In the genomic region with DNA sequence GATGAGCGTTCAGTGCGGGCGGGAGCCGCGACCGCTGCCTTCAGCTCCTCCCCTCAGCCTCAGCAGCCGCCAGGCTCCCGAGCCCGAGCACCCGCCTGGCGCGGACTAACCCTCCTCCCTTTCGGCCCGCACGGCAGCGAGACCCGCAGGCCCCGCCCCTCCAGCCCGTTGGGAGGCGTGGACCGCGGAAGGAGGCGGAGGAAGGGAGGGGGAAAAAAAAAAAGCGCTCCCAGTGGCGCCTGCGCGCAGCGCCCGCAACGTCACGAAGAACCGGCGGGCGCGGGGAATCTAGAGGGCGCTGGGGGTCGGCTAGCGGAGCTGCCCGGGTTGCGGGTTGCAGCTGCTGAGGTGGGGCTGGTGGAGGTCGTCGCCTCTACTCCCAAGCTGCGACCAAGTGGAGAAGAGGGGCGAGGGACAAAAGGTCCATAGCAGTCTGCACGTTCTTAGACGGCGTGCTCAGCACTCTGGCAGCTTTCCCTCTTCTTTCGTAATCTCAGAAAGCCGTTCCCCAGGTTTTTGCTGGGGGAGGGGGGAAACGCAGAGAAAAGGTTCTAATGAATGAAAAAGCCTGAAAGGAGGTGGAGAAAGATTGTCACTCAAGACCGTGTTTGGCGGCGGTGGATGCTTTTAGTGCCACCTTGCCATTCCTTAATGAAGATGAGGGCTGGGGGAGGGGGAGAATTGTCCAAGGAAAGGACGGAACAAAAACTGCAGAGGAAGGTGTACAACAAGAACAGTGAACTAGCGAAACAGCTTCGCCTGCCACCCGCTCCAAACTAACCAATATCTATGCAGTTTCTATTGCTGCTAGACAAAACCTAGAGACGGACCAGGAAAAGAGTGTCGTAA, we compare ENCODE assay signal across 7 mouse cellular contexts. TPM values are rescaled to one million over a fixed set of nuclear protein-coding genes. Genes with fewer than 3 reads are reported as not detected.
DNase-seq lines count a peak whose midpoint lies in the region; ATAC-seq and TF ChIP-seq lines count a peak whose summit lies in the region.

No protein-coding gene starts in this region.

- peak overlapping the region; percentile 44 for H3K4me2 ChIP-seq in embryonic facial prominence, embryonic 12.5 days (replicated peaks)
- peak overlapping the region; percentile 44; the same call in 1 of the 2 replicates for H3K4me2 ChIP-seq in limb, embryonic 11.5 days (ENCODE audit: low read depth, severe bottlenecking)
- peak overlapping the region; percentile 54 for H3K4me2 ChIP-seq in midbrain, embryonic 13.5 days (replicated peaks)

- 26% methylated on average over 43 of the region's 59 CpGs for WGBS in embryonic facial prominence, embryonic 12.5 days
- 13% methylated on average over 43 of the region's 59 CpGs for WGBS in limb, embryonic 11.5 days
- 23% methylated on average over 44 of the region's 59 CpGs for WGBS in midbrain, embryonic 13.5 days
- 12% methylated on average over 54 of the region's 59 CpGs for WGBS in small intestine, adult 2 months

- H3K27ac ChIP-seq in embryonic facial prominence, embryonic 12.5 days: peak overlapping the region; percentile 90
- peak overlapping the region; percentile 91; the same call in 1 of the 2 replicates for H3K27ac ChIP-seq in limb, embryonic 11.5 days (replicated peaks; ENCODE audit: low read depth, low read length)
- H3K27ac ChIP-seq in midbrain, embryonic 13.5 days: peak overlapping the region; percentile 95
- H3K27ac ChIP-seq in small intestine, adult 2 months (ENCODE audit: insufficient read depth, low read depth, low read length): peak overlapping the region; percentile 86

- DNase-seq in adrenal gland, postnatal 36 days: peak; percentile 91 to 93
- DNase-seq in heart, adult 11 months: peak; percentile 99
- peak; percentile 86 for DNase-seq in kidney, adult 18-20 months
- peak; percentile 87 for DNase-seq in limb, embryonic 11.5 days (ENCODE audit: low spot score)

- ATAC-seq in embryonic facial prominence, embryonic 12.5 days (ENCODE audit: insufficient number of reproducible peaks, insufficient read depth, low FRiP score, low TSS enrichment): peak; percentile 96
- ATAC-seq in limb, embryonic 11.5 days (ENCODE audit: insufficient number of reproducible peaks, low FRiP score, low TSS enrichment, low read depth): peak; percentile 94
- peak; percentile 94 for ATAC-seq in midbrain, embryonic 13.5 days

- H3K9me3 ChIP-seq in embryonic facial prominence, embryonic 12.5 days: no peaks in the 10 kb centered on the region
- no peaks in the 10 kb centered on the region for H3K9me3 ChIP-seq in limb, embryonic 11.5 days (ENCODE audit: control insufficient read depth, low read length)
- no peaks in the 10 kb centered on the region for H3K9me3 ChIP-seq in midbrain, embryonic 13.5 days

- H3K4me1 ChIP-seq in embryonic facial prominence, embryonic 12.5 days: no peaks in the 10 kb centered on the region
- H3K4me1 ChIP-seq in limb, embryonic 11.5 days (ENCODE audit: control insufficient read depth, insufficient read depth, low read length): no peaks in the 10 kb centered on the region
- H3K4me1 ChIP-seq in midbrain, embryonic 13.5 days (replicated peaks): peaks cover 9% of the 10 kb centered on the region; the same call in 1 of the 2 replicates
- H3K4me1 ChIP-seq in small intestine, adult 2 months (ENCODE audit: control insufficient read depth, insufficient read depth, insufficient read length, low read length): no peaks in the 10 kb centered on the region

- H3K4me3 ChIP-seq in embryonic facial prominence, embryonic 12.5 days: peak overlapping the region; percentile 60
- H3K4me3 ChIP-seq in limb, embryonic 11.5 days (ENCODE audit: low read depth, low read length): peak overlapping the region; percentile 50
- peak overlapping the region; percentile 60 for H3K4me3 ChIP-seq in midbrain, embryonic 13.5 days (replicated peaks)
- peak overlapping the region; percentile 80 for H3K4me3 ChIP-seq in small intestine, adult 2 months (ENCODE audit: low read depth, low read length)

- peak; percentile 59 for TF ChIP-seq POLR2A in small intestine, adult 2 months (IDR thresholded peaks at IDR 0.05; ENCODE audit: low read depth, low read length)

- TF ChIP-seq CTCF in small intestine, adult 2 months (IDR thresholded peaks at IDR 0.05; ENCODE audit: extremely low read depth, insufficient read length, insufficient replicate concordance, low read depth, low read length): no peak

- H3K9ac ChIP-seq in embryonic facial prominence, embryonic 12.5 days: peak overlapping the region; percentile 68
- H3K9ac ChIP-seq in limb, embryonic 11.5 days (ENCODE audit: low read length): peak overlapping the region; percentile 80; the same call in 1 of the 2 replicates
- H3K9ac ChIP-seq in midbrain, embryonic 13.5 days (replicated peaks): peak overlapping the region; percentile 79

- no peaks in the 10 kb centered on the region for H3K36me3 ChIP-seq in embryonic facial prominence, embryonic 12.5 days
- no peaks in the 10 kb centered on the region for H3K36me3 ChIP-seq in limb, embryonic 11.5 days (ENCODE audit: control insufficient read depth, insufficient read depth, low read length)
- no peaks in the 10 kb centered on the region for H3K36me3 ChIP-seq in midbrain, embryonic 13.5 days
- no peaks in the 10 kb centered on the region for H3K36me3 ChIP-seq in small intestine, adult 2 months (ENCODE audit: control insufficient read depth, insufficient read depth, low read length)

- H3K27me3 ChIP-seq in embryonic facial prominence, embryonic 12.5 days: no peaks in the 10 kb centered on the region
- no peaks in the 10 kb centered on the region for H3K27me3 ChIP-seq in limb, embryonic 11.5 days (ENCODE audit: control insufficient read depth, insufficient read depth, low read length)
- H3K27me3 ChIP-seq in midbrain, embryonic 13.5 days: no peaks in the 10 kb centered on the region
- H3K27me3 ChIP-seq in small intestine, adult 2 months (ENCODE audit: control insufficient read depth, insufficient read depth, low read length): no peaks in the 10 kb centered on the region

RNA-seq across cellular contexts. Expression of a gene that starts 4.3 kb away (rescaled TPM):
- 10 to 100 TPM; 32.9 to 42.1 TPM for total RNA-seq in adrenal gland, postnatal 36 days (2021)
- polyA plus RNA-seq in embryonic facial prominence, embryonic 12.5 days (2016; fragmentation: Nextera tagmentation; extraction: Ambion mirVana): 15.0 and 16.1 TPM in 2 replicates
- 12.8 and 16.5 TPM in 2 replicates for polyA plus RNA-seq in limb, embryonic 11.5 days (2014; fragmentation: Nextera tagmentation; extraction: Ambion mirVana)
- polyA plus RNA-seq in midbrain, embryonic 13.5 days (2015; fragmentation: Nextera tagmentation; extraction: Ambion mirVana): 45.7 and 49.1 TPM in 2 replicates
- 3.0 and 9.2 TPM in 2 replicates for polyA plus RNA-seq in small intestine, adult 2 months (2012; rRNA removed)

Comparison
In these comparisons a context has a peak if more than half of its experiments do, and no peak if none do; other contexts are left out.
1. Peak in every context shown above with its lines: DNase-seq, ATAC-seq, H3K4me3 ChIP-seq and H3K27ac ChIP-seq.